Mouse (Mus musculus) natural killer cell, adult 2 months (primary cell): ENCODE measurements at regions not wholly inside any gene's neighbourhood (a gene's known extent, or its start where the extent isn't known, plus 50 kb on each side); places are given as distances from the start of the nearest gene placed in this dataset.

Source experiments
- DNase-seq, 2 experiments: peaks; one replicate each; pipeline ENCODE4 v3.0.0; 2022; ENCODE audit warnings: low spot score in 2 of 2

- no peak for DNase-seq
Observed at GRCm38 (mm10) chr17:88305165-88305564, 135.3 kb upstream of the Foxn2 start.

GRCm38 (mm10) chr17:88306325-88306724, 134.2 kb upstream of the Foxn2 start:
- no peak for DNase-seq

DNA sequence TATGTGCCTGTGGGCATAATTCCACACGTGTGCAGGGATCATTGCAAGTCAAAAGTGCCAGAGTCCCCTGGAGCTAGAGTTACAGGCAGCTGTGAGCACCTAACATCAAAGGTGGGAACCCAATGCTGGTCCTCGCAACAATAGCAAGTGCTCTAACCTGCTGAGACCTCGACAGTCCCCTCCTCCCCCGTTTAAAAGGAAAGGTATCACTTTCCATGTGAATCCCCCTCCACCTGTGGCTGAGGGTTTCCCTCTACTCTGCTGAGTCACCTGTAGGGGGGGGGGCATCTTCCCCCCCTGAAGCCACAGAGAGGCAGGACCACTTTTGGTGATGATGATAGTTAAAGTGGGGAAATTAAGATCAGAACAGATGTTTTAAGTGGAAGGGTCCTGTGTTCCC, 133.4 kb upstream of the Foxn2 start:
- DNase-seq = no peak

DNA sequence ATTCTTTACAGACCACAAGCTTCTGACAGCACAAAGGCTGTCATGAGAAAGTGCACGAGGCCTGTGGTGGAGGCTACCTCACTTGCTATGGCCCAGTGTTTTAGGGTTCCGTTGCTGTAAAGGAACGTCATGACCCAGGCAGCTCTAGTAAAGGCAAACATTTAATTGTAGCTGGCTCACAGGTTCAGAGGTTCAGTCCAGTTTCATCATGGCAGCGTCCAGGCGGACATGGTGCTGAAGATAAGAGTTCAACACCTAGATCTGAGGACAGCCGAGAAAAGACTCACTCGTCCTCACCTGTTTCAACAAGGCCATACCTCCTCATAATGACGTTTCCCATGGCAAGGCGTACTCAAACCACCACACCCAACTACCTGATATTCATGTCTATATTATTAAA, 132.7 kb upstream of the Foxn2 start:
- no peak for DNase-seq

DNA sequence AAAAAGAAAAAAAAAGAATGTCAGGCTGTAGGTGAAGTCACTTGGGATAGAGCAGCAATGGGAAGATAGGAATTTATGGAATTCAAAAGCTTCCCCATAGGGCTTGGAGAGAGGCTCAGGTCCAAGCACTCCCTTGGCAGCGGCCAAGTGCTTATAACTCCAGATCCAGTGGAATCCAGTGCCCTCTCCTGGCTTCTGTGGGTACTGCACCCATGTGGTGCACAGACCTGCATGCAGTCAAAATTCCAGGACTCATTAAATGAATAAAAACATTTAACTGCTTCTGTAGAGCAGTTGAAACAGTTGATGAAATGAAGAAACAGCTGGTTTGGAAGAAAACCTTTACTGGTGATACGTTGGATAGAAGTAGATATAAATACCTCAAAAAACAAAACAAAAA, 127.6 kb upstream of the Foxn2 start:
- DNase-seq = no peak

GRCm38 (mm10) chr17:88316213-88316967, 124.1 kb upstream of the Foxn2 start:
- DNase-seq = no peak

DNA sequence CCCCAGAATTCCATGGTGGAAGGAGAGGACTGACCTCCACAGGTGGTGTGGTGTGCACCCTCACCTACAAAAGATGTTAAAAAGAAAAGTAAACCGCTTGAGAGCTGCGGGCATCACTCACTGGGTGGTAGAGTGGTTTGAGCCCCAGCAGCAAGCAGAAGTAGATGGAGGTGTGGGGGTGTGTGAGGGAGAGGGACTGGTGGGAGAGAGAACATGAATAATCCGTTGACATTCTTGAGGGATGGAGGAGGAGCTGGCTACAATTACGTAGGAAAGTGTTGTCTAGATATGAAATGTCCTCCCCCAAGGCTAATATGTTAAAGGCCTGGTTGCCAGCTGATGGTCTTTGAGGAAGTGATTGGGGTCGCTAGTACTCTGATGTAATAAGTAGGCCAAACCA, 123.2 kb upstream of the Foxn2 start:
- no peak for DNase-seq

DNA sequence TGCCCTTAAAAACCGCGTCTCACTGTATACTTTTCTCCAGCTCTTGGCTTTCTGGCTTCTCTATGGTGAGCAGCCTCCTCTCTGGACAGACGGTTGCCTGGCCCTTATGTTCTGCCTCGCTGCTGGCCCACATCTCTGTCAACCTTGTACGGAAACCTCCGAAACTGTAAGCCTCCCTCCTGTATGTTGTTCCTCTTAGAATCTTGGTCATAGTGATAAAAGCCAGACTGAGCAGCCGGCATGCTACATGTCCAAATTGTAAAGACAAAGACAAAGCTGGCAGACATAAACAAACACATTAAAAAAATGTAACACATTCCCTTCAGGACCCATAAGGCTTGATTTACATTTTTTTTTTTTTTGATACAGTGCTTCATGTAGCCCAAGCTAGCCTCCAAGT, 122.7 kb upstream of the Foxn2 start:
- no peak for DNase-seq

GRCm38 (mm10) chr17:88318207-88318791, 122.2 kb upstream of the Foxn2 start:
- no peak for DNase-seq

GRCm38 (mm10) chr17:88318936-88319335, 121.6 kb upstream of the Foxn2 start:
- no peak for DNase-seq

DNA sequence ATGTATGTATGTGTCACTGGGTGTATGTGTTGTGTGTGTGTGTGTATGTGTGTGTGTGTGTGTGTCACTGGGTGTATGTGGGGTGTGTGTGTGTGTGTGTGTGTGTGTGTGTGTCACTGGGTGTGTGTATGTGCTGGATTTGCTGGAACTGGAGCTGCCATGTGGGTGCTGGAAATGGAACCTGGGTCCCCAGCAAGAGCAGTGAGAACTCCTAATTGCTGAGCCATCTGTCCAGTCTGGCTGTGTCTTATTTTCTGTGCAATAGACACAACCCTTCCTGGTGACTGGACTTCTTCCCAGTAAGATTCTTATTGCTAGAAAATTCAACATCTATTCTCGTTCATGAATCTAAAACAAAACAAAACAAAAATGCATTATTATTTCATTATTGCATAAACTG, 119.8 kb upstream of the Foxn2 start:
- DNase-seq = no peak

DNA sequence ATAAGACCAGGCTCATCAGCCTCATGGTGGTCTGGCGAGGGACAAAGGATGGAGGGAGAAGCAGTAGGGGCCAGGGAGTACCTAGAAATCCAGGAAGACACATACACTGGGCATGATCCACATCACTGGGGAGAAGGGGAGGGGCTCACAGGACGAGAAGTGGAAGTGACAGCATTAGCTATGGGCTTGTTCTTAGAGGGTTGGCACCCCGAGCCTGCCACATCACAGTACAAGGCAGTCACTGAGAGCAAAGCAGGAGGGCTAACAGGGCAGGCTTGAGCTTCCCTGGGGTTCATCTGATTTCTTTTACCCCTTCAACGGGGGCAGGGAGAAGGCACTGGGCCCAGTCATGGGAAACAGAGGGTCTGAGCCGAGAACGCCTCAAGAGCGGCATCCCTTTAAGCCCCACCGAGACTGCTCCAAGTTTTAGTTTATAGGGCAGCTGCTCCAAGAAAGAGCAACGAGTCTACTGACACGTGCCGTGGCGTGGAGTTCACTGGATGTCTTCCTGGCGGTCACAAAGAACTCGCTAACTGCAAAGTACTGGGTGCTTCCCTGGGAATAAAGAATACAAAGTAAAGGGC, 115.1 kb upstream of the Foxn2 start:
- no peak for DNase-seq

DNA sequence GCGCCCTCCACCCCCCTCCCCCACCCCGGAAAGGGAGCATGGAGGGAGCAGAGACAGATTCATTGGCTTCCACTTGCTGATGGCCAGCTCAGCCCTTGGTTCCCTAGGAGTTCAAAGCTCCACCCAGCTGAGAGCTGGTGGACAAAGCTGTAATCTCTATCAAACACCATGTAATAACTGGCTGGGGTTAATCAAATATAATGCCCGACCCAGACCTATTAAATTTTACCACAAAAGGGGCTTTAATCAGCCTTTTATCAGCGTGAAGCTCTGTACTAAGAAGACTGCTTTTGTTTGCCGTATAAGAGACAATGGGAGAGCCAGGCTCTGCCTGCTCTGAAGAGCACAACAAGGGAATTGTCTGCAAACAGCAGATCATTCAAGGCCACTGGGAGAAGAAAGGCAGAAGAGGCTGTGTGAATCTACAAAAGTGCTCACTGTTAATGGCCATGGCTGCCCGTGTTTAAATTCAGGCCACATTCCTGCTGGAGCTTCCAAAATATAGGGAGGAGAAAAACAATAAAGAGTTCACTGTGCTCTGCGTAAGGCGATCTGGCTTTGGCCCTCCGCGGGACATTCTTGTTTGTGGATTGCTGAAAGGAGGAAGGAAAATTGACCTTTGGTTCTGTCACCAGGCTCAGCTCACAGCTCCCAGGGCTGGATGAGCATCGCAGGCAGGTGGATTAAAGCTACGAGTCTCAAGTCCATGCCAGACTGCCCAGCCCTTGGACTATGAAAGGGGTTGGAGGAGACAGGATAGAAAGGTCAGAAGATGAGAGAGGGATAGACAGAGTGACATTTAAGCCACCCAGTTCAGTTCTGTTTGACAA, 114.4 kb upstream of the Foxn2 start:
- DNase-seq = no peak

DNA sequence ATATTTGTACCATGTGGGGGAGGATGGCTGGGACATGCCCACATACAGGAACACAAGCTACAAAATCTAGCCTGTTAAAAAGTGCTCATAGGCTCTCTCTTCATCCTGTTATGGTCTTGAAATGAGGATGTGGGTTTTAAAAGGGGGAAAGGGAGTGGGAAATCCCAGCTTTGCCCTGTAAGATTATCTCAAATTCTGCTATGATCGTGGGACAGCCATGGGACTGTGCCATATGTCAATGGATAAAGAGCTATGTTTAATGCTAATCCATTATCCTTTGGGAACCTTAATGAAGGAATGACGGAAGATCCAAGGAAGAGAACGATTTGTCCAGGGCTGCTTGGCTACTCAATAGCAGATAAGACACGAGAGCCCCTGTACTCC, 113.8 kb upstream of the Foxn2 start:
- no peak for DNase-seq

GRCm38 (mm10) chr17:88327791-88328190, 112.7 kb upstream of the Foxn2 start:
- no peak for DNase-seq

- DNase-seq = no peak
Observed at GRCm38 (mm10) chr17:88328807-88329206, 111.7 kb upstream of the Foxn2 start.

DNA sequence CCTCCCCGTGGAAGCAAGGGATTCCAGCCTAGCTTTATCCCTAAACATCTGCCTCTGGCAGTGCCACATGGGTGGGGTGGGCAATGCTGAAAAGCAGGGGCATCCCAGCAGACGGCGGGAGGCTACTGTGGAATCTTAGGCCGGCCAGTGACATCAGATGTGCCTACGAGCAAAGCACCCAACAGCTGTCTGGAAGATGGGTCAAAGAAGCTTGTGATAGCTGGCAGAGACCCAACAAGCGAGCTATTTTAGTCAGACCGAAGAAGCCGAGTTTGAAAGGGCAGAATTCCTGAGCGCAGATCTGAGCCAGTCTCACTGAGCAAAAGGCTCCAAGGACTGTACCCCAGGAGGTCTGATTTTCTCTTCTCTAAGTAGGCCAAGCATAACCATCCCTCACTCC, 110.8 kb upstream of the Foxn2 start:
- no peak for DNase-seq

GRCm38 (mm10) chr17:88330129-88330528, 110.4 kb upstream of the Foxn2 start:
- no peak for DNase-seq

DNA sequence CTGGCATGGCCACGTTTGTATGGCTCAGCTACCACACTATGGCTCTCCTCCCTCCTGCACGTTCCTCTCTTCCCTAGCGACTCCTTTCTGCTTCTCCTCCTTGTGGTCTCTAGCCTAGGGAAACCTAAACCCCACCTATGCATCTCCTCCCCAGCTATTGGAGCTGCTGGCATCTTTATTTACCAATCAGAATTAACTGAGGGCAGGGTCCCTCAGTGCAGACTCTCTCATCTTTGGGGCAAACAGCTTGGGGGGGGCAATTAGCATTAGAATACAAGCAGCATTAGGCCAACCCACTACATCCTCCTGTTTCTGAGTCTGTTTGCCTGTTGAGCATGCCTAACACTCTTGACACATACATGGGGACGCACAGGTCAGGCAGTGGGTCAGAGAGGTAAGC, 106.7 kb upstream of the Foxn2 start:
- DNase-seq = no peak

DNA sequence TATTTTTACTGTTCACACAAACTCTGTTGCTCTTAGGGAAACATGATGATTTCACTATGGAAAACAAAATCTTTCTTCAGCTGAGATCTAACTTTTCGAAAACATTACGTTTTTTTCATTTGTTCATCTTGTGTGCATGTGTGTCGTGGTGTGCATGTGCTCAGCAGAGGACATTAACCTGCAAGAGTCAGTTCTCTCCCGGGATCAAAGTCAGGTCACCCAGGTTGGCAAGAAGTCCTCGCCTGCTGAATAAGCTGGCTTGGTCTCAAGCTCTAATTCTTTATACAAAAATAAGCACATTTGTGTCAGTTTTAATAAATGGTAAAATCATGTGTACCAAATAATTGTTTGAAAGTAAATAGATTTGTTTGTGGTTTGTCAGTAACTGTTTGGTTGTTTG, 105.2 kb upstream of the Foxn2 start:
- DNase-seq = no peak

DNA sequence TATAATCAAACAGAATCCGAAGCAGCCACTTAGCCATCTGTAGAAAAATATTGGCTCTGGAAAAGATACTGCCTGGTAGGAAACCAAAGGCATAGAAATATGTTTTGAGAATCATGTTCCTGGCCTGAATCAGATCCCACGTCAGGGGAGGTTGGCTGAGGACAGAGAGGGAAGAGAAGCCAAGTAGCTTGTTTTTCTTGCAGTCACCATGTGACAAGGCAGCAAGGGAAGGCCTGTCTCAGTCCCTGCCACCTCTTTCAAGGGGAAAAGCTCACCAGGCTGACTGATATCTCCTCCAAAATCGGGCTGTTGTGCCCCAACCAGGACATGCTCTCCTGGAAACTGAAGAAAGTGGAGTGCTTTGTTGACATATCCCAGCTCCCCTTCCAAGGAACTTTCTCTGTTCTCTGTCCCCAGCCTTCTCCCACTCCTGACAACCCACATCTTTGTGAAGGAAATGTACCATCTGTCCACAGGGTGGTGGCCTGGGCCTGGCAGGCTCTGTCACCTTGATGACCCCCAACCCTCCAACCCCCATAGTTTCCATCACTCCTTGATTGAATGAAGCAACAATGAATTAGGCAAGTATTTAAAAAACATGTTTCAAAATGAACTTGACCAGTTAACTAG, 104.3 kb upstream of the Foxn2 start:
- DNase-seq = no peak
